In genomic region chr16:91362616-91363272, GRCm38 (mm10) we compare ENCODE assay signal across 8 mouse cellular contexts. TPM values are rescaled to one million over a fixed set of nuclear protein-coding genes. Genes with fewer than 3 reads are reported as not detected.
DNase-seq lines count a peak whose midpoint lies in the region; ATAC-seq lines count a peak whose summit lies in the region.

No protein-coding gene starts in this region.

- WGBS in embryonic facial prominence, embryonic 14.5 days: 39% methylated on average over 12 of the region's 12 CpGs

- H3K36me3 ChIP-seq in embryonic facial prominence, embryonic 14.5 days (ENCODE audit: control insufficient read depth, insufficient read depth, low read length): no peaks in the 10 kb centered on the region

- intact Hi-C loops in heart, postnatal 36 days (cut with DNase I): loop anchor here (2.0 kb wide), 1 partner anchor 24 kb away; no protein-coding TSS in a partner anchor

- H3K27me3 ChIP-seq in embryonic facial prominence, embryonic 14.5 days (replicated peaks; ENCODE audit: control insufficient read depth, insufficient read depth, low read length): no peaks in the 10 kb centered on the region

- peak; percentile 62 for ATAC-seq in embryonic facial prominence, embryonic 14.5 days (ENCODE audit: low read depth)
- no peak for ATAC-seq in CD4-positive, CD25-positive, alpha-beta regulatory T cell, adult 4 months

- H3K9me3 ChIP-seq in embryonic facial prominence, embryonic 14.5 days (ENCODE audit: control insufficient read depth, low read length): no peaks in the 10 kb centered on the region

- H3K9ac ChIP-seq in embryonic facial prominence, embryonic 14.5 days (ENCODE audit: low read depth, low read length): no peak overlapping the region

- H3K4me1 ChIP-seq in embryonic facial prominence, embryonic 14.5 days (ENCODE audit: control insufficient read depth, insufficient read depth, low read length): peaks cover 18% of the 10 kb centered on the region

- peak overlapping the region; percentile 39 for H3K27ac ChIP-seq in embryonic facial prominence, embryonic 14.5 days (replicated peaks; ENCODE audit: low read depth, low read length)

- no peak overlapping the region; the same call in 1 of the 2 replicates for H3K4me2 ChIP-seq in embryonic facial prominence, embryonic 14.5 days (ENCODE audit: low read depth, low read length)

- H3K4me3 ChIP-seq in embryonic facial prominence, embryonic 14.5 days (ENCODE audit: low read depth, low read length): no peak overlapping the region

- DNase-seq in adrenal gland, adult 2 months: peak; percentile 84
- peak; percentile 69 for DNase-seq in embryonic facial prominence, embryonic 14.5 days (ENCODE audit: low spot score)
- DNase-seq in heart, postnatal 36 days: peak; percentile 75 to 76
- peak; percentile 83 for DNase-seq in lung, adult 18-20 months
- no peak for DNase-seq in cerebellum, adult 9-10 months
- DNase-seq in cerebellum, postnatal 14 days: no peak
- DNase-seq in c-Kit-positive CD71-positive TER-119-positive erythroid progenitor cells, embryonic 14.5 days (ENCODE audit: low spot score): no peak

RNA-seq across cellular contexts. Expression of gene Ifnar2, which starts 9.8 kb away (rescaled TPM):
- total RNA-seq in adrenal gland, adult 2 months (2021): 100 to 1,000 TPM; 112 to 134 TPM
- 225 and 282 TPM in 2 replicates for polyA plus RNA-seq in adrenal gland, adult 2 months (2012; rRNA removed)
- polyA plus RNA-seq in embryonic facial prominence, embryonic 14.5 days (2014; fragmentation: Nextera tagmentation; extraction: Ambion mirVana): 62.7 and 67.7 TPM in 2 replicates
- 10 to 100 TPM; 39.7 to 40.4 TPM for total RNA-seq in heart, postnatal 36 days (2021)
- polyA plus RNA-seq in CD4-positive, CD25-positive, alpha-beta regulatory T cell, adult 4 months (2017; shearing (Covaris generic)): 10 to 100 TPM; 45.8 to 48.2 TPM

RNA-seq across cellular contexts. Expression of gene Gm21970, which starts 28.8 kb away (rescaled TPM):
- under 1 TPM in 1 of 2 experiments, not detected in 1; 0.69 TPM for total RNA-seq in adrenal gland, adult 2 months (2021)
- not detected in 2 replicates for polyA plus RNA-seq in adrenal gland, adult 2 months (2012; rRNA removed)
- not detected in 2 replicates for polyA plus RNA-seq in embryonic facial prominence, embryonic 14.5 days (2014; fragmentation: Nextera tagmentation; extraction: Ambion mirVana)
- under 1 TPM in 1 of 2 experiments, not detected in 1; 0.47 TPM for total RNA-seq in heart, postnatal 36 days (2021)
- not detected for polyA plus RNA-seq in CD4-positive, CD25-positive, alpha-beta regulatory T cell, adult 4 months (2017; shearing (Covaris generic))

RNA-seq across cellular contexts. Expression of gene Il10rb, which starts 43.2 kb away (rescaled TPM):
- 100 to 1,000 TPM; 255 to 258 TPM for total RNA-seq in adrenal gland, adult 2 months (2021)
- 97.1 and 107 TPM in 2 replicates for polyA plus RNA-seq in adrenal gland, adult 2 months (2012; rRNA removed)
- polyA plus RNA-seq in embryonic facial prominence, embryonic 14.5 days (2014; fragmentation: Nextera tagmentation; extraction: Ambion mirVana): 32.6 and 33.2 TPM in 2 replicates
- total RNA-seq in heart, postnatal 36 days (2021): 100 to 1,000 TPM; 113 to 116 TPM
- polyA plus RNA-seq in CD4-positive, CD25-positive, alpha-beta regulatory T cell, adult 4 months (2017; shearing (Covaris generic)): 100 to 1,000 TPM; 131 to 143 TPM

Comparison
In these comparisons a context has a peak if more than half of its experiments do, and no peak if none do; other contexts are left out.
1. DNase-seq: peak in adrenal gland, adult 2 months (single experiment), embryonic facial prominence, embryonic 14.5 days (single experiment), heart, postnatal 36 days (2 of 2) and lung, adult 18-20 months (2 of 2); none in cerebellum, adult 9-10 months (single experiment), cerebellum, postnatal 14 days (0 of 2) and c-Kit-positive CD71-positive TER-119-positive erythroid progenitor cells, embryonic 14.5 days (single experiment).